Mouse (Mus musculus) thymus, adult 2 months (tissue): ENCODE measurements around the gene Rdh19. TPM values are rescaled to one million over a fixed set of nuclear protein-coding genes. Genes with fewer than 3 reads are reported as not detected.
"Not testable (repeated sequence)": the region's sequence is repeated elsewhere in the genome, so short reads cannot be mapped to it uniquely, and the experiment has no call there.

ENCODE experiments used
- DNase-seq: peaks from one replicate; pipeline ENCODE4 v3.0.0; 2021
- H3K27ac ChIP-seq: fragments of 200-500 bp; 2 replicates; pipeline ENCODE4 v1.5.1; 2012; ENCODE audit warnings: low read length, control low read depth; ENCODE audit not compliant: control insufficient read depth, insufficient read depth
- H3K27me3 ChIP-seq: fragments of 200-500 bp; 2 replicates; pipeline ENCODE4 v1.6.1; 2012; ENCODE audit warnings: mild to moderate bottlenecking, low read length, moderate library complexity, mixed read lengths; ENCODE audit not compliant: control insufficient read depth, insufficient read depth
- H3K36me3 ChIP-seq: fragments of 200-500 bp; 2 replicates; pipeline ENCODE4 v1.6.1; 2012; ENCODE audit warnings: mild to moderate bottlenecking, low read length, moderate library complexity; ENCODE audit not compliant: control insufficient read depth, insufficient read depth
- H3K4me1 ChIP-seq: fragments of 200-500 bp; replicated peaks from 2 replicates; pipeline ENCODE4 v1.6.1; 2012; ENCODE audit warnings: low read length; ENCODE audit not compliant: control insufficient read depth, insufficient read depth
- H3K4me3 ChIP-seq: fragments of 200-500 bp; 2 replicates; pipeline ENCODE4 v1.5.1; 2012; ENCODE audit warnings: mild to moderate bottlenecking, low read length, control low read depth, moderate library complexity; ENCODE audit not compliant: control insufficient read depth, insufficient read depth
- CTCF ChIP-seq: fragments of 200-500 bp; IDR thresholded peaks from 2 replicates; pipeline ENCODE4 v1.5.1; 2012; ENCODE audit warnings: mild to moderate bottlenecking, control low read depth, low read length, moderate library complexity, borderline replicate concordance; ENCODE audit not compliant: control insufficient read depth, poor library complexity, insufficient read depth; ENCODE audit errors: extremely low read depth
- POLR2A ChIP-seq: fragments of 200-500 bp; IDR thresholded peaks from 2 replicates; pipeline ENCODE4 v1.6.1; 2012; ENCODE audit warnings: mild to moderate bottlenecking, low read length, control low read depth, moderate library complexity; ENCODE audit not compliant: control insufficient read depth, poor library complexity, insufficient read depth; ENCODE audit errors: extremely low read depth
- WGBS: fragments of 180-500 bp; shearing (Covaris S2); methylation state at CpG from one replicate; pipeline ENCODE4 v1.1.7; 2018; 5-methylcytosine and 5-hydroxymethylcytosine counted together
- polyA plus RNA-seq: library from polyadenylated mRNA; depleted of rRNA; stranded (reverse); fragments of >200 nt; gene quantifications from 2 replicates; pipeline ENCODE4 v1.2.3, GENCODE M21; 2012

The Rdh19 gene
- polyA plus RNA-seq, 1 experiment, result not detected

GRCm38 (mm10) chr10:127878262-127879057, 28.7 kb downstream of the Rdh19 start:
- Histone ChIP-seq H3K27me3 (no peaks in the 10 kb centered on the region), H3K4me3 (no peak overlapping the region), H3K27ac (no peak overlapping the region), H3K36me3 (no peaks in the 10 kb centered on the region), H3K4me1 (no peaks in the 10 kb centered on the region)
- no peak for TF ChIP-seq CTCF
- no peak for TF ChIP-seq POLR2A
- 73% methylated on average over 3 of the region's 3 CpGs for WGBS
- DNase-seq, result no peak

- WGBS, result 90% methylated on average over 3 of the region's 3 CpGs
- no peak for TF ChIP-seq CTCF
- no peak for TF ChIP-seq POLR2A
- no peak for DNase-seq
- Histone ChIP-seq H3K4me3 (no peak overlapping the region), H3K27ac (no peak overlapping the region), H3K4me1 (no peaks in the 10 kb centered on the region), H3K36me3 (no peaks in the 10 kb centered on the region), H3K27me3 (no peaks in the 10 kb centered on the region)
These were observed 29.5 kb downstream of the Rdh19 start for GRCm38 (mm10) chr10:127879155-127879688.

GRCm38 (mm10) chr10:127881041-127881440, 31.3 kb downstream of the Rdh19 start:
- H3K27ac ChIP-seq, result no peak overlapping the region
- WGBS, result 98% methylated on average over 4 of the region's 4 CpGs
- no peaks in the 10 kb centered on the region for H3K27me3 ChIP-seq
- H3K4me1 ChIP-seq, result no peaks in the 10 kb centered on the region
- DNase-seq, result no peak
- no peaks in the 10 kb centered on the region for H3K36me3 ChIP-seq
- TF ChIP-seq CTCF (no peak), POLR2A (no peak)
- H3K4me3 ChIP-seq, result no peak overlapping the region

GRCm38 (mm10) chr10:127886551-127886950, 36.8 kb downstream of the Rdh19 start:
- H3K27ac ChIP-seq, result no peak overlapping the region
- no peak for TF ChIP-seq CTCF
- 76% methylated on average over 1 of the region's 1 CpGs for WGBS
- no peaks in the 10 kb centered on the region for H3K27me3 ChIP-seq
- H3K4me1 ChIP-seq, result no peaks in the 10 kb centered on the region
- no peaks in the 10 kb centered on the region for H3K36me3 ChIP-seq
- DNase-seq, result no peak
- H3K4me3 ChIP-seq, result no peak overlapping the region

- Histone ChIP-seq H3K27me3 (no peaks in the 10 kb centered on the region), H3K36me3 (no peaks in the 10 kb centered on the region), H3K4me1 (no peaks in the 10 kb centered on the region), H3K4me3 (no peak overlapping the region), H3K27ac (no peak overlapping the region)
- TF ChIP-seq CTCF, result no peak
- no peak for TF ChIP-seq POLR2A
- WGBS, result 85% methylated on average over 4 of the region's 4 CpGs
- DNase-seq, result no peak
These were observed 37.2 kb downstream of the Rdh19 start for GRCm38 (mm10) chr10:127886971-127887370.

GRCm38 (mm10) chr10:127888605-127889004, 38.9 kb downstream of the Rdh19 start, which contains the start of gene Rdh7:
Rdh7 (minus strand) TSS chr10:127888817.
- H3K4me1 ChIP-seq, result peaks cover 2% of the 10 kb centered on the region; the same call in 1 of the 2 replicates
- TF ChIP-seq CTCF (no peak), POLR2A (no peak)
- no peaks in the 10 kb centered on the region for H3K27me3 ChIP-seq
- no peak within 1 kb of the TSS for H3K27ac ChIP-seq
- DNase-seq, result no peak
- no peak within 1 kb of the TSS for H3K4me3 ChIP-seq
- no peaks in the 10 kb centered on the region for H3K36me3 ChIP-seq

GRCm38 (mm10) chr10:127891481-127891880, 41.8 kb downstream of the Rdh19 start:
- DNase-seq, result no peak
- Histone ChIP-seq H3K4me1 (peaks cover 4% of the 10 kb centered on the region; the same call in 1 of the 2 replicates), H3K27ac (no peak overlapping the region), H3K27me3 (no peaks in the 10 kb centered on the region), H3K36me3 (no peaks in the 10 kb centered on the region), H3K4me3 (no peak overlapping the region)
- WGBS, result 88% methylated on average over 1 of the region's 1 CpGs
- no peak for TF ChIP-seq CTCF
- TF ChIP-seq POLR2A, result no peak

- H3K4me1 ChIP-seq, H3K36me3 ChIP-seq, H3K27me3 ChIP-seq, H3K4me3 ChIP-seq, H3K27ac ChIP-seq: not testable (repeated sequence)
- peak; percentile 21 for DNase-seq
- 55% methylated on average over 5 of the region's 5 CpGs for WGBS
These were observed 43.7 kb downstream of the Rdh19 start for GRCm38 (mm10) chr10:127893163-127894022.
